Mouse (Mus musculus): Measurements from ENCODE around the gene Acsl4. TPM values are rescaled to one million over a fixed set of nuclear protein-coding genes. Genes with fewer than 3 reads are reported as not detected.

The Acsl4 gene
- 47.2 to 53.5 TPM (median 49.2 TPM) in 3 replicates for total RNA-seq (2017)

GRCm38 (mm10) chrX:142390247-142390908 is at the start of gene Acsl4:
Gene Acsl4 (minus strand): TSS chrX:142390535.
- peak; percentile 90 for ATAC-seq (replicated peaks; ENCODE audit: insufficient number of reproducible peaks, low FRiP score, low TSS enrichment, poor library complexity, severe bottlenecking)

GRCm38 (mm10) chrX:142437971-142438504 is 47.7 kb upstream of the Acsl4 start:
- ATAC-seq (replicated peaks; ENCODE audit: insufficient number of reproducible peaks, low FRiP score, low TSS enrichment, poor library complexity, severe bottlenecking) = no peak

- ATAC-seq (replicated peaks; ENCODE audit: insufficient number of reproducible peaks, low FRiP score, low TSS enrichment, poor library complexity, severe bottlenecking) = no peak
These were observed 42.5 kb upstream of the Acsl4 start for GRCm38 (mm10) chrX:142432846-142433245.

GRCm38 (mm10) chrX:142427111-142427510 is 36.8 kb upstream of the Acsl4 start:
- no peak for ATAC-seq (replicated peaks; ENCODE audit: insufficient number of reproducible peaks, low FRiP score, low TSS enrichment, poor library complexity, severe bottlenecking)

GRCm38 (mm10) chrX:142426628-142427027 is 36.3 kb upstream of the Acsl4 start:
- ATAC-seq (replicated peaks; ENCODE audit: insufficient number of reproducible peaks, low FRiP score, low TSS enrichment, poor library complexity, severe bottlenecking) = no peak

GRCm38 (mm10) chrX:142413884-142414283 is 23.5 kb upstream of the Acsl4 start:
- ATAC-seq (replicated peaks; ENCODE audit: insufficient number of reproducible peaks, low FRiP score, low TSS enrichment, poor library complexity, severe bottlenecking) = no peak

- no peak for ATAC-seq (replicated peaks; ENCODE audit: insufficient number of reproducible peaks, low FRiP score, low TSS enrichment, poor library complexity, severe bottlenecking)
These were observed 19.7 kb upstream of the Acsl4 start for GRCm38 (mm10) chrX:142410060-142410459.

GRCm38 (mm10) chrX:142409338-142409737 is 19.0 kb upstream of the Acsl4 start:
- no peak for ATAC-seq (replicated peaks; ENCODE audit: insufficient number of reproducible peaks, low FRiP score, low TSS enrichment, poor library complexity, severe bottlenecking)

GRCm38 (mm10) chrX:142403114-142403513 is 12.8 kb upstream of the Acsl4 start:
- no peak for ATAC-seq (replicated peaks; ENCODE audit: insufficient number of reproducible peaks, low FRiP score, low TSS enrichment, poor library complexity, severe bottlenecking)

GRCm38 (mm10) chrX:142398621-142399020 is 8.3 kb upstream of the Acsl4 start:
- ATAC-seq (replicated peaks; ENCODE audit: insufficient number of reproducible peaks, low FRiP score, low TSS enrichment, poor library complexity, severe bottlenecking) = no peak

GRCm38 (mm10) chrX:142390909-142391265 is 552 bp upstream of the Acsl4 start:
- no peak for ATAC-seq (replicated peaks; ENCODE audit: insufficient number of reproducible peaks, low FRiP score, low TSS enrichment, poor library complexity, severe bottlenecking)

GRCm38 (mm10) chrX:142389581-142390159 is 665 bp downstream of the Acsl4 start:
- no peak for ATAC-seq (replicated peaks; ENCODE audit: insufficient number of reproducible peaks, low FRiP score, low TSS enrichment, poor library complexity, severe bottlenecking)

GRCm38 (mm10) chrX:142388141-142388540 is 2.2 kb downstream of the Acsl4 start:
- no peak for ATAC-seq (replicated peaks; ENCODE audit: insufficient number of reproducible peaks, low FRiP score, low TSS enrichment, poor library complexity, severe bottlenecking)

- ATAC-seq (replicated peaks; ENCODE audit: insufficient number of reproducible peaks, low FRiP score, low TSS enrichment, poor library complexity, severe bottlenecking) = no peak
These were observed 2.7 kb downstream of the Acsl4 start for GRCm38 (mm10) chrX:142387634-142388033.

GRCm38 (mm10) chrX:142384918-142385317 is 5.4 kb downstream of the Acsl4 start:
- ATAC-seq (replicated peaks; ENCODE audit: insufficient number of reproducible peaks, low FRiP score, low TSS enrichment, poor library complexity, severe bottlenecking) = no peak

- ATAC-seq (replicated peaks; ENCODE audit: insufficient number of reproducible peaks, low FRiP score, low TSS enrichment, poor library complexity, severe bottlenecking) = 0 out of 2 replicates have a peak, but pooled peaks have one; percentile 35
These were observed 10.4 kb downstream of the Acsl4 start for GRCm38 (mm10) chrX:142379894-142380293.

- ATAC-seq (replicated peaks; ENCODE audit: insufficient number of reproducible peaks, low FRiP score, low TSS enrichment, poor library complexity, severe bottlenecking) = no peak
These were observed 12.3 kb downstream of the Acsl4 start for GRCm38 (mm10) chrX:142378048-142378447.

- ATAC-seq (replicated peaks; ENCODE audit: insufficient number of reproducible peaks, low FRiP score, low TSS enrichment, poor library complexity, severe bottlenecking) = peak; percentile 56; the same call in 1 of the 2 replicates
These were observed 13.0 kb downstream of the Acsl4 start for GRCm38 (mm10) chrX:142377358-142377757.

GRCm38 (mm10) chrX:142376747-142377146 is 13.6 kb downstream of the Acsl4 start:
- ATAC-seq (replicated peaks; ENCODE audit: insufficient number of reproducible peaks, low FRiP score, low TSS enrichment, poor library complexity, severe bottlenecking) = no peak

GRCm38 (mm10) chrX:142375519-142375918 is 14.8 kb downstream of the Acsl4 start:
- ATAC-seq (replicated peaks; ENCODE audit: insufficient number of reproducible peaks, low FRiP score, low TSS enrichment, poor library complexity, severe bottlenecking) = no peak

Measured in monocyte, adult 5-6 weeks (primary cell).